Mouse (Mus musculus): ENCODE measurements around the gene Zfp568. TPM values are rescaled to one million over a fixed set of nuclear protein-coding genes. Genes with fewer than 3 reads are reported as not detected.
"Not testable (repeated sequence)": the region's sequence is repeated elsewhere in the genome, so short reads cannot be mapped to it uniquely, and the experiment has no call there.

Gene Zfp568
- polyA plus RNA-seq, 1 experiment = not detected

GRCm38 (mm10) chr7:29956257-29956656, 27.5 kb upstream of the Zfp568 start:
- Histone ChIP-seq H3K27ac (ENCODE audit: insufficient read depth, low read depth, low read length) (no peak overlapping the region), H3K4me3 (ENCODE audit: insufficient read depth, low read depth, low read length) (no peak overlapping the region), H3K4me1 (ENCODE audit: control insufficient read depth, insufficient read depth, low read length) (no peaks in the 10 kb centered on the region)
- TF ChIP-seq CTCF (IDR thresholded peaks at IDR 0.05; ENCODE audit: insufficient read depth, low read depth, low read length) (no peak), POLR2A (IDR thresholded peaks at IDR 0.05; ENCODE audit: insufficient read depth, low read depth, low read length) (no peak)
- 60% methylated on average over 10 of the region's 10 CpGs for WGBS

- H3K4me1 ChIP-seq (ENCODE audit: control insufficient read depth, insufficient read depth, low read length) = no peaks in the 10 kb centered on the region
- H3K4me3 ChIP-seq (ENCODE audit: insufficient read depth, low read depth, low read length) = no peak overlapping the region
- H3K27ac ChIP-seq (ENCODE audit: insufficient read depth, low read depth, low read length) = no peak overlapping the region
- WGBS = 89% methylated on average over 11 of the region's 11 CpGs
- TF ChIP-seq POLR2A (IDR thresholded peaks at IDR 0.05; ENCODE audit: insufficient read depth, low read depth, low read length) (no peak), CTCF (IDR thresholded peaks at IDR 0.05; ENCODE audit: insufficient read depth, low read depth, low read length) (no peak)
Measured at GRCm38 (mm10) chr7:29958125-29958724, 25.5 kb upstream of the Zfp568 start.

- H3K27ac ChIP-seq (ENCODE audit: insufficient read depth, low read depth, low read length) = no peak overlapping the region
- H3K4me1 ChIP-seq (ENCODE audit: control insufficient read depth, insufficient read depth, low read length) = no peaks in the 10 kb centered on the region
- 70% methylated on average over 3 of the region's 3 CpGs for whole genome bisulfite sequencing
- TF ChIP-seq POLR2A (IDR thresholded peaks at IDR 0.05; ENCODE audit: insufficient read depth, low read depth, low read length) = no peak
- no peak for TF ChIP-seq CTCF (IDR thresholded peaks at IDR 0.05; ENCODE audit: insufficient read depth, low read depth, low read length)
- H3K4me3 ChIP-seq (ENCODE audit: insufficient read depth, low read depth, low read length) = no peak overlapping the region
Measured at GRCm38 (mm10) chr7:29959004-29959403, 24.8 kb upstream of the Zfp568 start.

DNA sequence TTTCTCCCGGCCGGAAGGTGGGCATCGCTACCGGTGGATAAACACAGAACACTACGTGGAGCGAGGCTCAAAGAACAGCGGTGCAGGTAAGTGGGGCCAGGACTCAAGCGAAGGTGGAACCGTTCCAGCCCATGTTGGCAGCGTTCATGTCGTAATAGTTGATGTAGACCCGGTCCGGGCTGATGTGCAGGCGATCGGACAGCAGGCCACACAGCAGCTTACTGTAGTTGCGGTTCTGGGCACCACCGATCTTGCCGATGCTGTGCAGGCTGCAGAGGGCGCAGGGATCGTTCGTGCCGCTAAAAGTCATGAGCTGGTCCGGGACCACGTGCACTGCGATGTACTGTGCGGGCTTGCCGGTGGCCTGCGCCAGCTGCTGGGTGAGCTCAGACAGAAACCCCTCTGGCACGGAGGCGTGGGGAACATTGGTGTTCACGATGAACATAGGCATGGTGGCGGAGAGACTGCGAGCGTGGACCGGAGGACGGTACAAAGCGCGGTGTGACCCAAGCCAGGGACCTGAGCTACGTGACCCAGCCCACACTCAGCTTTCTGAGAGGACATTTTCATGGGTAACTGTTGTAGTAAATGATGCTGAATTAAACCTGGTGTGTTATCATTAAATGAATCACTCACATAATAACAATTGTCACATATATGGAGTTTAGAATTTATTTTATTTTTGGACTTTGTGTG, 18.5 kb upstream of the Zfp568 start:
- WGBS = 52% methylated on average over 39 of the region's 39 CpGs
- H3K27ac ChIP-seq (ENCODE audit: insufficient read depth, low read depth, low read length); H3K4me1 ChIP-seq (ENCODE audit: control insufficient read depth, insufficient read depth, low read length); H3K4me3 ChIP-seq (ENCODE audit: insufficient read depth, low read depth, low read length): not testable (repeated sequence)

- TF ChIP-seq CTCF (IDR thresholded peaks at IDR 0.05; ENCODE audit: insufficient read depth, low read depth, low read length) = no peak
- TF ChIP-seq POLR2A (IDR thresholded peaks at IDR 0.05; ENCODE audit: insufficient read depth, low read depth, low read length) = no peak
- Histone ChIP-seq H3K4me3 (ENCODE audit: insufficient read depth, low read depth, low read length) (no peak overlapping the region), H3K27ac (ENCODE audit: insufficient read depth, low read depth, low read length) (no peak overlapping the region), H3K4me1 (ENCODE audit: control insufficient read depth, insufficient read depth, low read length) (no peaks in the 10 kb centered on the region)
- 89% methylated on average over 9 of the region's 9 CpGs for WGBS
Measured at GRCm38 (mm10) chr7:29970686-29971085, 13.1 kb upstream of the Zfp568 start.

GRCm38 (mm10) chr7:29980761-29981160, 3.0 kb upstream of the Zfp568 start:
- WGBS = 97% methylated on average over 1 of the region's 1 CpGs
- Histone ChIP-seq H3K27ac (ENCODE audit: insufficient read depth, low read depth, low read length) (no peak overlapping the region), H3K4me3 (ENCODE audit: insufficient read depth, low read depth, low read length) (no peak overlapping the region), H3K4me1 (ENCODE audit: control insufficient read depth, insufficient read depth, low read length) (peaks cover 3% of the 10 kb centered on the region)
- TF ChIP-seq CTCF (IDR thresholded peaks at IDR 0.05; ENCODE audit: insufficient read depth, low read depth, low read length) (no peak), POLR2A (IDR thresholded peaks at IDR 0.05; ENCODE audit: insufficient read depth, low read depth, low read length) (no peak)

GRCm38 (mm10) chr7:29981455-29981854, 2.3 kb upstream of the Zfp568 start:
- no peak overlapping the region for H3K4me3 ChIP-seq (ENCODE audit: insufficient read depth, low read depth, low read length)
- WGBS = 51% methylated on average over 5 of the region's 5 CpGs
- TF ChIP-seq CTCF (IDR thresholded peaks at IDR 0.05; ENCODE audit: insufficient read depth, low read depth, low read length) = no peak
- no peak for TF ChIP-seq POLR2A (IDR thresholded peaks at IDR 0.05; ENCODE audit: insufficient read depth, low read depth, low read length)
- H3K4me1 ChIP-seq (ENCODE audit: control insufficient read depth, insufficient read depth, low read length) = peaks cover 3% of the 10 kb centered on the region
- H3K27ac ChIP-seq (ENCODE audit: insufficient read depth, low read depth, low read length) = no peak overlapping the region

DNA sequence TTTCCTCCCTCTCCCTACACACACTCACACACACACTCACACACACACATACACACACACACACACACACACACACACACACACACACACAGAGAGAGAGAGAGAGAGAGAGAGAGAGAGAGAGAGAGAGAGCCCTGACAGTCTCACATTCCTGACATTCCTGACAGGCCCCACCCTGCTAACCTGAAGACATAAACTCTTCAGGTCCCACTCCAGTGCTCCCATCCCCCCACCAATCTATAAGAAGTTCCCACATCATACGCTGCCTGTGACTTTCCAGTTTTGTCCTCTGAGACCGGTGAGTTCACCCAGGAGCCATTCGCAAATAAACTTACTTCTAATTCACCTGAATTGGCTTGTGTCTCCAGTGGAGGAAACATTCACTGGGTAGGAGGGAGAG, 1.9 kb upstream of the Zfp568 start:
- WGBS = 95% methylated on average over 3 of the region's 3 CpGs
- TF ChIP-seq CTCF (IDR thresholded peaks at IDR 0.05; ENCODE audit: insufficient read depth, low read depth, low read length) = no peak
- no peak for TF ChIP-seq POLR2A (IDR thresholded peaks at IDR 0.05; ENCODE audit: insufficient read depth, low read depth, low read length)
- peaks cover 3% of the 10 kb centered on the region for H3K4me1 ChIP-seq (ENCODE audit: control insufficient read depth, insufficient read depth, low read length)
- no peak overlapping the region for H3K27ac ChIP-seq (ENCODE audit: insufficient read depth, low read depth, low read length)
- H3K4me3 ChIP-seq (ENCODE audit: insufficient read depth, low read depth, low read length) = no peak overlapping the region

DNA sequence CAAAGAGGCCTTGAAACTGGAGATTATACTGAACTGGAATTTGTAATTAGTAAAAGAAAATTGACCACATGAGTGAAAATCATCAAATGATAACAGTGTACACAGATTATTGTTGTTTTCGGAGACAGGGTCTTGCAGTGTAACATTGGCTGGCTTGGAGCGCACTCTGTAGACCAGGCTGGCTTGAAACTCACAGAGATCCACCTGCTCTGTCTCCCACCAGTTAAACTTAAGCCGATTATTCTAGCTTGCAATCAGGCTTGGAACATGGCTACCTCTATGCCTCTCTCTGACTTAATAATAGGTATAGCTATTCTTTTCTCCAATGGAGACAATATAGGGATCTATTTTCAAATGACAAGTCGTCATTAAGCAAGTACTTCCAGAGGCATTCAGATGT, 1.4 kb upstream of the Zfp568 start:
- Histone ChIP-seq H3K27ac (ENCODE audit: insufficient read depth, low read depth, low read length) (no peak overlapping the region), H3K4me1 (ENCODE audit: control insufficient read depth, insufficient read depth, low read length) (peaks cover 3% of the 10 kb centered on the region), H3K4me3 (ENCODE audit: insufficient read depth, low read depth, low read length) (no peak overlapping the region)
- 72% methylated on average over 4 of the region's 4 CpGs for WGBS
- TF ChIP-seq CTCF (IDR thresholded peaks at IDR 0.05; ENCODE audit: insufficient read depth, low read depth, low read length) (no peak), POLR2A (IDR thresholded peaks at IDR 0.05; ENCODE audit: insufficient read depth, low read depth, low read length) (no peak)

Measured in olfactory bulb, adult 2 months (tissue).